Mouse (Mus musculus) thymus, adult 18-20 months (tissue): ENCODE results near the gene Rplp2.

Experiments used
- DNase-seq, 2 experiments: peaks; one replicate each; pipeline ENCODE4 v3.0.0; 2022; ENCODE audit warnings: mixed read lengths in 2 of 2

Gene Rplp2

DNA sequence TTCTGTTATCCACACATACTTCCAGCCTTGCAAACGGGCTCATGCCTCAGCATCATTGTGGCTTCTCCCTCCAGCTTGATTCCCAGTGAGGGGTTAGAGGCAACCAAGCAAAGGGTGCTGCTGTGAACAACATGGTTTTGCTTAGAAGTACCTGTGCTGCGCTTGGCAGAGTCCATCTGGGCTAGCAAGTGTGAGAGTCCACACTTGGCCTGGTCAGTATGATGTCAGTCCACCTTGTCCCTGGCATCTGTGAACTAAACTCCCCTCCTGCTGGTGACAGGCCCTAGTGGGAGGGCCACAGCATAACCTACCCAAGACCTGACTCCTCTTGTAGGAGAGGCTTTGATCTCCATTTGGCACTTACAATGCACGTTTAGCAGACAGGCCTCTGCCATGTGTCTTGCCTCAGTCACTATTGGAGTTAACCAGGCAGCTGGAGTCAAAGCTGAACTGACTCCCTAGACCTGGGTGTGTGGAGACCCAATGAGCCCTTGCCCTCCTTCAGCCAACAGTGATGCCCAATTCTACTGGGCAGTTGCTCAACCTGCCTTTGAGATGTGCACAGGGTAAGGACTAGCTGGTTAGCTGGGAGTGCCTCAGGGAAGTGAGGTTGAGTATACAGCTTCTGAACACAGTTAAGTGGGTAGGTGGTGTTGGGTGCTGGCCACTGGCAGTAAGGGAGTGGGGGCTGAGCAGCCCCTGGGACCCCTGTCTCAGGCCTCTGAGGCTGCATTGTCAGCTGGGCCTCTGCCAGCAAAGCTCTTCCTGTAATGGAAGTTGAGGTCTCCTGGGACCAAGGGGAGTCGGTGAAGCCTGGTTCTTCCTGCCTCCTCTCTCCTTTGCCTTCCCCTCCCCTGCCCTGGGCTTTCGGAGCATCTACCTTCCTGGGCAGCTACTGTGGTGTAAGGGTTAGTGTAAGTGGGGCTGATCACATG, 37.3 kb downstream of the Rplp2 start:
- no peak for DNase-seq

DNA sequence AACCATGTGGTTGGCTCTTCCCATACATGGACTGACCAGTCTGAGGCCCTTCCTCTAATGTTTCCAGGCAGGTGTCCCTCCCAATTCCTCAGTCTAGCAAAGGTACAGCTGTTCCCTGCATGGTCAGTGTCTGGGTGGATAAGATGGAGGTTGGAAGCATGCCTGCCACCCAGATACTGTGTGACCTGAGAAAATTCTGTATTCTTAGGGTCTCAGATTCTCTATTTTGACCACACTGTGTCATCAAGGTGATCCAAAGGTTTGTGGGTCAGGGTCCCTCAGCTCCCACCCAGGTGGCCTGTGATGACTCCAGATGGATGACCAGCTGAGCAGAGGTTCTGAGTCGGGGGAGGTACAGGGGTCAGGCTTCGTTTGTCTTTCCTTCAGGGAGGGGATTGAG, 38.0 kb downstream of the Rplp2 start:
- no peak for DNase-seq

DNA sequence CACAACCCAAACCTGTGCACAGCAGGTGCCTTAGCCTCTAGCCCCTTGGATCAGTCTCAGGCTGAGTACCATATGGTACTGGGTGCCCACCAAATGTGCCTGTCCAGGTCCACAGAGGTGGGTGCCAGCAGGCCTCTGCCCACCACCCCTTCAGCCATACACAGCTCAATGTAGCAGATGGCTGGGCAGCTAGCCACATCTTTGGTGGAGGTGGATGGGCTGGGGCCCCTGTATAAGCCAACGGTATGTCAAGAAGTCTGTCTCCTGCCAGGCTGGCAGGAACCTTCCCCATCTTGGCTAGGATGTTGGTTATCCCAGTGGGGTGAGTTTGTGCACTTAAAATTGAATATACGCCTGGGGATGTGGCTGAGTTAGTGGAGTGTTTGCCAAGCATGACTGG, 38.4 kb downstream of the Rplp2 start:
- no peak for DNase-seq

DNA sequence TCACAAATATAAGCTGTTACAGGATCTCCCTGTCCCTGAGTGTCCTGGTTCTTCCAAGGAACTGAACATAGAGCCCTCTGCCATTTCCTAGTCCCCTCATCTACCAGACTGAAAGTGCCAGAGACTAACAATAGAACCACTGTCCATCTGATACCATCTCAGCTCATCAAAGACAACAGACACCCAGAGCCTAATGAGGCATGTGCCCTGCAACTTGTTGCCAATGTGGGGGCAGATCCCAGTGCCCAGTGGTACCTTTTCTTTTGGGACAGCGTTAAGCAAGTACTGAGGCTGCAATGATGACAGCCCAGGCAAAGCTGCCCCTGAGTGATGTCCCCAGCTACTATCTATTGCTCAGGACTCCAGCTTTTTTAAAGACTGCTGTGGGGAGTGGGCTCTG, 39.1 kb downstream of the Rplp2 start:
- no peak for DNase-seq

DNA sequence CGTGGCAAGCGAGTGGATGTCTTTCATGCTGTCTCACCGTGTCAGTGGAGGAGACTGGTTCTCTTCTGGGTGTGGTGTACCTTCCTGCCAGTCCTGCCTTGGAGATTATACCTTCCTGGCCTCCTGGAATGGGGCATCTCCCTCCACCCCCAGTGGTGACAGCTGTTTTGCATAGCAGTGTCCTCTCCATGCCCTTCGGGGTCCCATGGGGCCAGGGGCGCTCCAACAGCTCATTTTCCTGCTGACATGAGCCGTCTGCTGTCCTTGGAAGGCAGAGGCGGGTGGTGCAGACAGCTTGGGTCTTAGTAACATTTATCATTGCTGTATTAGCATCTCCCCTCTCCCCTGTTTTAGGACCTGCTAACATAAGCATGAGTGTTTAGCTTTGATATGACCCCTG, 40.0 kb downstream of the Rplp2 start:
- no peak for DNase-seq

DNA sequence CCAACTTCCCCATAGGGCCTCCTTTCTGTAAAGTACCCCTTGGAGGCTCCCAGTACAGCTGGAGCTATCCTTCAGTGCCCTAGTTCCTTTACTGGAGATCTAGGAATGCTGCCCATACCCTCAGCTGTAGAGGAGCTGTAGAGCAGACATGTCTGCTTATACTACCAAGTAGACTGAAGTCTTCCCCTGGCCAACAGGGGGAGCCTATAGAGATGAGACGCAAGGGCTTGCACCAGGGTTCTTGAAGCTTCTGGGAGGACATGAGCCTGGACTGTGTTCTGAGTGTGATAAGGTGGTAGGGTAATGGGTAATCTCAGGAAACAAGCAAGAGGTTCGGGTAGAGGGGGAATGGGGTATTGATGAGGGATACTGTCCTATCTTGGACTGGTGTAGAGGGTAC, 44.0 kb downstream of the Rplp2 start:
- DNase-seq: no peak

DNA sequence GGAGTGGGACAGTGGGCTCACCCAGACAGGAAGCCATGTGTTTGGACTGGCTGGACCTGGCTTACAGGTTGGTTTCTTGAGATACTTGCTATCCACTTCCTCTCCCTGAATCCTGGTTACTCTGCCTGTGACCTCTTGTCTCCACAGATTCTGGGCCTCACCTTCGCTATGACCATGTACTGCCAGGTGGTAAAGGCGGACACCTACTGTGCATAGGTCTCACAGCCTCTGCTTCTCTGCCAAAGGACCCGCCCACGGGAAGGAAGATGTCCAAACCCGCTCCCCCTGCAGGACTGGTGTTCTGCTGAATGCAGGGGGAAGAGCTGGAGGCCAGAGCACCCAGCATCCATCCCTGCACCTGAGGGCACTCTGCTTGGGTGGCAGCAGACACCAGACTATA, 45.6 kb downstream of the Rplp2 start:
- DNase-seq: no peak

DNA sequence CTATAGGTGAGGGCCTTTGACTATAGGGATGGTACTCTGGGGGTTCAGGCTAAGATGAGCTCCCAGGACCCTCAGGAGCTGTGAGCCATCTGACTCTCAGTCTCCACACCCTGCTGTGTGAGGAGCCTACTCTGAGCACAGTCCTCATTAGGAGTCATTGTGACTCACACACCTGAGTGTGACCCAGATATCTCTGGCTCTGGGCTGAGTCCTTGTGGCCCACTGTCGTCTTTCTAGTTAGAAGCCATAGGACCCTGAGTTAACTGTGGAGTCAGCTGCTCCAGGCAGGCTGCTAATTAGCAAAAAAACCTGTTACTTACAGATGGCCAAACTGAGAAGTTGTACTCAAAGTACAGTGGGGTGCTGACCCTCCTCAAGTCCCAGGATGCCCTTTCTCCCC, 46.6 kb downstream of the Rplp2 start:
- no peak for DNase-seq

DNA sequence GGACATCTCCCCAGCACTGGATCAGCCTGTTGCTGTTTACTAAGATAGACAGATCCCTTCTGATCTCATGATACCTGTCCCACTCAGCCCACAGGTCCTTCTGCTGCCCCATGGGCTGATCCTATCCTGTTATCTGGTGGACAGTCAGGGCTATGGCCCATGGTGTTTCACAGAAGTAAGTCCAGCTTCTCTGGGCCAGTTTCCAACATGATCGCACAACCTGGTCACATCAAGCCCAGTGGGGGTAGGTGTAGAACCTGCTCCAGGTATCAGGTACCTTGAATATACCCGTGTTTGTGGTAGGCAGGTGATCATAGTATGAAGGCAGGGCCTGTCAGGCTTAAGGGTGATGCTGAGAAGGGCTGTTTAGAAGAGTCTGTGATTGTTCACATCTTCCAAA, 48.2 kb downstream of the Rplp2 start:
- no peak for DNase-seq

DNA sequence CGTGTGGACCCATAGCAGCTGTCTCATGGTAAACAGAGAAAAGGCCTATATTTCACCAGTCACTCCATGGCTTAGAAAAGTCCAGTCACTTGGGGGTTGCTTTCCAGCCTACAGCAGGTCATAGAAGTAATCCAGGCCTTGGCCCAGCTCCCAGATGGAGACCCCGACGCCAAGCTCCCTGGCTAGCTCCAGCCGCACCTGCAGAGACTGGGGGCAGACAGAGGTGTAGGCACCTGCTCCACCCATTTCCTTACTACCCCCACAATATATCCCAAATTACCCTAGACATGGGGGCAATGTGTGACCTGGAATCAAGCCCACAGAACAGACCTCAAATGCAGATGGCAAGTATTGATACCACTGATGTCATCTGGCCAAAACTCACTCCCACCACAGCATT, 48.8 kb downstream of the Rplp2 start:
- DNase-seq: no peak

DNA sequence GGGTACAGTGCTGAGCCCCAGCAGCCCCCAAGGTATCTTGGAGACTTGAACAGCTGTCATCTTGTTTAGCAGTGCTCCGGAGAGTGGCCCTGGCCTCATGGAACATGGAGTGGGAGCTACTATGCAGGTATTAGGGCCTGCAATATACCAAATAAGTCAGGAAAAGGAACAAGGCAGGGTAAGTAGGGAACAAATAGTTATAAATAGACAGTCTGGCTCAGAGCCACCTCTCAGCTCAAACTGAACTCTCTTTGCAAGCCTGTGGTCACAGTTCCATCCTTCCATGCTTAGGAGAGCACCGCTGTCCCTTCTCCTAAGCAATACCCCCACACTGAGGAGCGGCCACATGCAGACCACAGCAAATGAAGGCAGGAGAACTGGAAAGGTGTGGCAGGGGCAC, 50.4 kb downstream of the Rplp2 start:
- DNase-seq: no peak
